Mouse (Mus musculus) heart, embryonic 13.5 days (tissue): ENCODE measurements at regions not wholly inside any gene's neighbourhood (a gene's known extent, or its start where the extent isn't known, plus 50 kb on each side); places are given as distances from the start of the nearest gene placed in this dataset.

ENCODE experiments used
- ATAC-seq: fragments of 200-750 bp; cut with Nextera tagmentation; 2 replicates; pipeline ENCODE4 v1.8.0; 2017; ENCODE audit warnings: moderate TSS enrichment; ENCODE audit not compliant: insufficient number of reproducible peaks, low FRiP score, low TSS enrichment; ENCODE audit errors: extremely low read depth
- H3K27ac ChIP-seq: fragments of 300-500 bp; sonication (generic); replicated peaks from 2 replicates; pipeline ENCODE4 v1.5.1; 2015; ENCODE audit warnings: moderate library complexity, mild to moderate bottlenecking, inconsistent platforms
- H3K27me3 ChIP-seq: fragments of 300-500 bp; sonication (generic); replicated peaks from 2 replicates; pipeline ENCODE4 v1.6.1; 2015; ENCODE audit warnings: mild to moderate bottlenecking, inconsistent platforms
- H3K36me3 ChIP-seq: fragments of 300-500 bp; sonication (generic); 2 replicates; pipeline ENCODE4 v1.6.1; 2015; ENCODE audit warnings: mild to moderate bottlenecking, inconsistent platforms
- H3K4me1 ChIP-seq: fragments of 300-500 bp; sonication (generic); 2 replicates; pipeline ENCODE4 v1.6.1; 2015; ENCODE audit warnings: inconsistent platforms
- H3K4me2 ChIP-seq: fragments of 300-500 bp; sonication (generic); 2 replicates; pipeline ENCODE4 v1.6.1; 2015; ENCODE audit warnings: inconsistent platforms, mild to moderate bottlenecking, moderate library complexity
- H3K4me3 ChIP-seq: fragments of 300-500 bp; sonication (generic); 2 replicates; pipeline ENCODE4 v1.5.1; 2015; ENCODE audit warnings: moderate library complexity, mild to moderate bottlenecking, inconsistent platforms
- H3K9ac ChIP-seq: fragments of 300-500 bp; sonication (generic); 2 replicates; pipeline ENCODE4 v1.6.1; 2015; ENCODE audit warnings: inconsistent platforms, mild to moderate bottlenecking, moderate library complexity
- H3K9me3 ChIP-seq: fragments of 300-500 bp; sonication (generic); 2 replicates; pipeline ENCODE4 v1.6.1; 2016; ENCODE audit warnings: inconsistent platforms
- WGBS: fragments of 180-500 bp; shearing (Covaris S2); methylation state at CpG from one replicate; pipeline ENCODE4 v1.1.7; 2015; ENCODE audit warnings: mixed read lengths; 5-methylcytosine and 5-hydroxymethylcytosine counted together

- 20% methylated on average over 16 of the region's 16 CpGs for WGBS
- H3K9me3 ChIP-seq: no peaks in the 10 kb centered on the region
- peaks cover 14% of the 10 kb centered on the region for H3K4me1 ChIP-seq
- H3K4me2 ChIP-seq: peak overlapping the region; percentile 65
- H3K4me3 ChIP-seq: peak overlapping the region; percentile 42
- H3K9ac ChIP-seq: peak overlapping the region; percentile 73
- ATAC-seq: peak; percentile 37; the same call in 1 of the 2 replicates
- peak overlapping the region; percentile 89 for H3K27ac ChIP-seq
- H3K27me3 ChIP-seq: no peaks in the 10 kb centered on the region
- H3K36me3 ChIP-seq: no peaks in the 10 kb centered on the region
These were observed 307.5 kb downstream of the Ndfip2 start for GRCm38 (mm10) chr14:105565827-105566226.

- no peak overlapping the region for H3K4me2 ChIP-seq
- no peak overlapping the region for H3K4me3 ChIP-seq
- WGBS: 85% methylated on average over 2 of the region's 2 CpGs
- no peak overlapping the region for H3K27ac ChIP-seq
- H3K36me3 ChIP-seq: no peaks in the 10 kb centered on the region
- H3K27me3 ChIP-seq: no peaks in the 10 kb centered on the region
- no peak overlapping the region for H3K9ac ChIP-seq
- no peak for ATAC-seq
- no peaks in the 10 kb centered on the region for H3K9me3 ChIP-seq
- peaks cover 14% of the 10 kb centered on the region for H3K4me1 ChIP-seq
These were observed 304.5 kb downstream of the Ndfip2 start for GRCm38 (mm10) chr14:105562843-105563242.

GRCm38 (mm10) chr14:105556813-105557212 lies 298.4 kb downstream of the Ndfip2 start:
- Histone ChIP-seq H3K4me1 (peaks cover 11% of the 10 kb centered on the region), H3K27ac (no peak overlapping the region), H3K9ac (no peak overlapping the region), H3K36me3 (no peaks in the 10 kb centered on the region), H3K9me3 (no peaks in the 10 kb centered on the region), H3K4me2 (no peak overlapping the region), H3K27me3 (no peaks in the 10 kb centered on the region), H3K4me3 (no peak overlapping the region)
- WGBS: 68% methylated on average over 3 of the region's 3 CpGs
- no peak for ATAC-seq

- Histone ChIP-seq H3K4me1 (peaks cover 11% of the 10 kb centered on the region), H3K9ac (no peak overlapping the region), H3K4me2 (no peak overlapping the region), H3K27ac (no peak overlapping the region), H3K9me3 (no peaks in the 10 kb centered on the region), H3K4me3 (no peak overlapping the region), H3K36me3 (no peaks in the 10 kb centered on the region), H3K27me3 (no peaks in the 10 kb centered on the region)
- no peak for ATAC-seq
- WGBS: 89% methylated on average over 3 of the region's 3 CpGs
These were observed 285.7 kb downstream of the Ndfip2 start for GRCm38 (mm10) chr14:105544066-105544465.

GRCm38 (mm10) chr14:105542486-105543145 lies 284.2 kb downstream of the Ndfip2 start:
- Histone ChIP-seq H3K9ac (peak overlapping the region; percentile 41; the same call in 1 of the 2 replicates), H3K4me1 (peaks cover 11% of the 10 kb centered on the region), H3K27ac (no peak overlapping the region), H3K4me3 (peak overlapping the region; percentile 32), H3K9me3 (no peaks in the 10 kb centered on the region), H3K4me2 (peak overlapping the region; percentile 64), H3K36me3 (no peaks in the 10 kb centered on the region), H3K27me3 (no peaks in the 10 kb centered on the region)
- ATAC-seq: no peak
- 19% methylated on average over 15 of the region's 15 CpGs for WGBS

- Histone ChIP-seq H3K27me3 (no peaks in the 10 kb centered on the region), H3K4me3 (no peak overlapping the region), H3K4me1 (peaks cover 11% of the 10 kb centered on the region), H3K36me3 (no peaks in the 10 kb centered on the region), H3K9me3 (no peaks in the 10 kb centered on the region), H3K9ac (no peak overlapping the region), H3K4me2 (peak overlapping the region; percentile 64; the same call in 1 of the 2 replicates), H3K27ac (no peak overlapping the region)
- 66% methylated on average over 8 of the region's 8 CpGs for WGBS
- no peak for ATAC-seq
These were observed 283.7 kb downstream of the Ndfip2 start for GRCm38 (mm10) chr14:105542090-105542485.

- WGBS: 58% methylated on average over 10 of the region's 10 CpGs
- Histone ChIP-seq H3K4me3 (no peak overlapping the region), H3K27me3 (no peaks in the 10 kb centered on the region), H3K9me3 (peaks cover 8% of the 10 kb centered on the region; the same call in 1 of the 2 replicates), H3K9ac (no peak overlapping the region), H3K4me2 (no peak overlapping the region), H3K36me3 (no peaks in the 10 kb centered on the region), H3K27ac (no peak overlapping the region), H3K4me1 (no peaks in the 10 kb centered on the region)
- ATAC-seq: no peak
These were observed 273.9 kb downstream of the Ndfip2 start for GRCm38 (mm10) chr14:105532168-105532745.

- H3K27me3 ChIP-seq: no peaks in the 10 kb centered on the region
- no peak overlapping the region for H3K4me2 ChIP-seq
- H3K9me3 ChIP-seq: no peaks in the 10 kb centered on the region
- H3K27ac ChIP-seq: no peak overlapping the region
- WGBS: 71% methylated on average over 6 of the region's 6 CpGs
- H3K4me3 ChIP-seq: no peak overlapping the region
- H3K36me3 ChIP-seq: no peaks in the 10 kb centered on the region
- H3K9ac ChIP-seq: no peak overlapping the region
- no peak for ATAC-seq
- peaks cover 6% of the 10 kb centered on the region; the same call in 1 of the 2 replicates for H3K4me1 ChIP-seq
These were observed 269.7 kb downstream of the Ndfip2 start for GRCm38 (mm10) chr14:105528107-105528506.

- 89% methylated on average over 4 of the region's 4 CpGs for WGBS
- ATAC-seq: no peak
These were observed 265.5 kb downstream of the Ndfip2 start for GRCm38 (mm10) chr14:105523849-105524248.

GRCm38 (mm10) chr14:105522279-105522678 lies 263.9 kb downstream of the Ndfip2 start:
- 0 out of 2 replicates have a peak overlapping the region, but pooled peaks have one; percentile 36 for H3K27ac ChIP-seq
- no peak for ATAC-seq
- 17% methylated on average over 1 of the region's 1 CpGs for WGBS
- no peaks in the 10 kb centered on the region for H3K27me3 ChIP-seq
- no peak overlapping the region for H3K4me3 ChIP-seq
- no peaks in the 10 kb centered on the region for H3K9me3 ChIP-seq
- no peak overlapping the region for H3K4me2 ChIP-seq
- no peak overlapping the region for H3K9ac ChIP-seq
- H3K4me1 ChIP-seq: peaks cover 12% of the 10 kb centered on the region; the same call in 1 of the 2 replicates
- no peaks in the 10 kb centered on the region for H3K36me3 ChIP-seq

More at GRCm38 (mm10) chr14:105523849-105524248, 265.5 kb downstream of the Ndfip2 start:
- H3K4me3 ChIP-seq: no peak overlapping the region
- H3K4me1 ChIP-seq: peaks cover 12% of the 10 kb centered on the region; the same call in 1 of the 2 replicates
- H3K27ac ChIP-seq: no peak overlapping the region
- no peak overlapping the region for H3K9ac ChIP-seq
- H3K27me3 ChIP-seq: no peaks in the 10 kb centered on the region
- no peak overlapping the region for H3K4me2 ChIP-seq
- H3K36me3 ChIP-seq: no peaks in the 10 kb centered on the region
- H3K9me3 ChIP-seq: no peaks in the 10 kb centered on the region

- 34% methylated on average over 7 of the region's 7 CpGs for WGBS
- no peak for ATAC-seq
These were observed 260.3 kb downstream of the Ndfip2 start for GRCm38 (mm10) chr14:105518706-105519105.

GRCm38 (mm10) chr14:105514413-105514812 lies 256.0 kb downstream of the Ndfip2 start:
- H3K27me3 ChIP-seq: no peaks in the 10 kb centered on the region
- H3K36me3 ChIP-seq: no peaks in the 10 kb centered on the region
- H3K4me3 ChIP-seq: no peak overlapping the region
- no peak overlapping the region for H3K9ac ChIP-seq
- no peak overlapping the region for H3K4me2 ChIP-seq
- no peaks in the 10 kb centered on the region for H3K9me3 ChIP-seq
- no peaks in the 10 kb centered on the region for H3K4me1 ChIP-seq
- WGBS: 50% methylated on average over 9 of the region's 9 CpGs
- H3K27ac ChIP-seq: no peak overlapping the region
- ATAC-seq: no peak

More at GRCm38 (mm10) chr14:105518706-105519105, 260.3 kb downstream of the Ndfip2 start:
- H3K4me2 ChIP-seq: no peak overlapping the region
- no peaks in the 10 kb centered on the region for H3K36me3 ChIP-seq
- H3K27ac ChIP-seq: no peak overlapping the region
- H3K9me3 ChIP-seq: no peaks in the 10 kb centered on the region
- H3K27me3 ChIP-seq: no peaks in the 10 kb centered on the region
- H3K4me3 ChIP-seq: no peak overlapping the region
- H3K9ac ChIP-seq: no peak overlapping the region
- H3K4me1 ChIP-seq: peaks cover 7% of the 10 kb centered on the region; the same call in 1 of the 2 replicates
